In the genomic region with DNA sequence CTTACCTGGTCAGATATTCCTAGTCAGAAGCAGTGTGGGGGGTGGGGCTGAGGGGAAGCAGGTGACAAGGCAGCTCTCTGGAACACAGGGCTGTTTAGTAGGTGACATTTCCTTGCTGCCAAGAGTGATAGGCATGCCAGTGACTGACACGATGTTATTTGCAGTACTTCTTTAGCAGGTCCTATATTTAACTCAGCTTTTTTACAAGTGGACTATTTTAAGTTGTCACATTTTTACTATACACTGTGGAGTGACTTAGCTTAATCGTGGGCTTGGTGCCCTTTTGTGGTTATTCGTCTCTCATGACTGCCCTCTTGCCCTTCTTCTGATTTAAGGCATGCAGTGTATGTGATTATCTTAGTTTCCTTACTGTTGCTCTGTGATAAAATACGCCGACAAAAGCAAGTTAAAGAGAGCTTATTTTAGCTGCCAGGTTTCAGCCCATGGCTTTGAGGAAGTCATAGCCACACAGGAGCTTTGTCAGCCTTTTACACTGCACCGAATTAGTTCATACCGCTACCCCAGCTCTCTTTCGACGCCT, we compare ENCODE assay signal across 17 mouse cellular contexts. TPM values are rescaled to one million over a fixed set of nuclear protein-coding genes. Genes with fewer than 3 reads are reported as not detected.
DNase-seq lines count a peak whose midpoint lies in the region; ATAC-seq lines count a peak whose summit lies in the region.
"Had no signal": no experiment of that assay in that cellular context is flagged by ENCODE, and none has a peak within 500 bp of the region (broad histone marks: within the 10 kb centered on the region; RNA-seq: fewer than 3 reads in every experiment).

No protein-coding gene starts in this region.

- no peaks in the 10 kb centered on the region for H3K9me3 ChIP-seq in heart, embryonic 10.5 days
- H3K9me3 ChIP-seq in forebrain, embryonic 10.5 days, result no peaks in the 10 kb centered on the region
- H3K9me3 ChIP-seq: limb, embryonic 15.5 days; lung, embryonic 15.5 days had no signal

- H3K27ac ChIP-seq in heart, embryonic 10.5 days, result peak overlapping the region; percentile 84
- H3K27ac ChIP-seq in forebrain, embryonic 10.5 days, result no peak overlapping the region
- H3K27ac ChIP-seq: left cerebral cortex, adult 2 months; limb, embryonic 15.5 days; lung, embryonic 15.5 days; midbrain, embryonic 10.5 days had no signal

- intact Hi-C loops in heart, postnatal 36 days (cut with DNase I), result no loop called here

- ATAC-seq in frontal cortex, adult (ENCODE audit: low TSS enrichment), result peak; percentile 59
- peak; percentile 71 for ATAC-seq in common myeloid progenitor, adult 5-6 weeks (replicated peaks; ENCODE audit: low read depth, poor library complexity, severe bottlenecking)
- ATAC-seq: inflammation-experienced regulatory T-cells, adult 6 months had no signal

- 0 out of 2 replicates have a peak, but pooled peaks cover 2% of the 10 kb centered on the region for H3K36me3 ChIP-seq in heart, embryonic 10.5 days
- H3K36me3 ChIP-seq in forebrain, embryonic 10.5 days (replicated peaks), result no peaks in the 10 kb centered on the region
- H3K36me3 ChIP-seq: limb, embryonic 15.5 days; lung, embryonic 15.5 days; midbrain, embryonic 10.5 days had no signal

- 47% methylated on average over 9 of the region's 9 CpGs for WGBS in heart, embryonic 10.5 days
- 88% methylated on average over 9 of the region's 9 CpGs for WGBS in forebrain, embryonic 10.5 days

- H3K27me3 ChIP-seq in heart, embryonic 10.5 days (ENCODE audit: insufficient read depth, poor library complexity, severe bottlenecking), result no peaks in the 10 kb centered on the region
- H3K27me3 ChIP-seq in forebrain, embryonic 10.5 days (ENCODE audit: poor library complexity, severe bottlenecking), result no peaks in the 10 kb centered on the region
- H3K27me3 ChIP-seq: limb, embryonic 15.5 days; lung, embryonic 15.5 days had no signal

- DNase-seq in frontal cortex, postnatal 25 days (ENCODE audit: low spot score in 2 of 2), result no peak
- no peak for DNase-seq in heart, embryonic 10.5 days (ENCODE audit: low spot score)
- peak; percentile 29 to 49 for DNase-seq in heart, postnatal 36 days
- no peak for DNase-seq in kidney, postnatal 4 days
- no peak for DNase-seq in adipocyte (ENCODE audit: low spot score)
- DNase-seq in forebrain, embryonic 10.5 days (ENCODE audit: extremely low spot score, low spot score), result no peak
- DNase-seq: adrenal gland, postnatal 14 days; cerebellum, adult 11-12 months; kidney, postnatal 10 days had no signal

- no peak overlapping the region for H3K4me3 ChIP-seq in heart, embryonic 10.5 days
- H3K4me3 ChIP-seq in forebrain, embryonic 10.5 days, result no peak overlapping the region
- H3K4me3 ChIP-seq: left cerebral cortex, adult 2 months; limb, embryonic 15.5 days; lung, embryonic 15.5 days; midbrain, embryonic 10.5 days; myocyte had no signal

- H3K4me1 ChIP-seq in heart, embryonic 10.5 days, result no peaks in the 10 kb centered on the region; the same call in 1 of the 2 replicates
- no peaks in the 10 kb centered on the region for H3K4me1 ChIP-seq in forebrain, embryonic 10.5 days
- H3K4me1 ChIP-seq: limb, embryonic 15.5 days; lung, embryonic 15.5 days; midbrain, embryonic 10.5 days had no signal

RNA-seq across cellular contexts. Expression of a gene that starts 47.5 kb away (rescaled TPM):
- total RNA-seq in common myeloid progenitor, adult 5-6 weeks (2017), result not detected in 2 replicates
- polyA plus RNA-seq in heart, embryonic 10.5 days (2016; fragmentation: Nextera tagmentation; extraction: Ambion mirVana), result 2.8 and 6.0 TPM in 2 replicates
- 1 to 10 TPM; 1.4 to 2.1 TPM for total RNA-seq in heart, postnatal 36 days (2021)
- polyA plus RNA-seq in forebrain, embryonic 10.5 days (2016; fragmentation: Nextera tagmentation; extraction: Ambion mirVana), result not detected in 2 replicates
- polyA plus RNA-seq: midbrain, embryonic 10.5 days; myocyte had no signal

Comparison
In these comparisons a context has a peak if more than half of its experiments do, and no peak if none do; other contexts are left out.
1. DNase-seq: peak in heart, postnatal 36 days (2 of 2); none in frontal cortex, postnatal 25 days (0 of 2), heart, embryonic 10.5 days (single experiment), kidney, postnatal 4 days (0 of 2), adipocyte (single experiment) and forebrain, embryonic 10.5 days (single experiment).